Mouse (Mus musculus): ENCODE results near the gene Kpna6.
"Not testable (repeated sequence)": the region's sequence is repeated elsewhere in the genome, so short reads cannot be mapped to it uniquely, and the experiment has no call there.

Kpna6 gene

DNA sequence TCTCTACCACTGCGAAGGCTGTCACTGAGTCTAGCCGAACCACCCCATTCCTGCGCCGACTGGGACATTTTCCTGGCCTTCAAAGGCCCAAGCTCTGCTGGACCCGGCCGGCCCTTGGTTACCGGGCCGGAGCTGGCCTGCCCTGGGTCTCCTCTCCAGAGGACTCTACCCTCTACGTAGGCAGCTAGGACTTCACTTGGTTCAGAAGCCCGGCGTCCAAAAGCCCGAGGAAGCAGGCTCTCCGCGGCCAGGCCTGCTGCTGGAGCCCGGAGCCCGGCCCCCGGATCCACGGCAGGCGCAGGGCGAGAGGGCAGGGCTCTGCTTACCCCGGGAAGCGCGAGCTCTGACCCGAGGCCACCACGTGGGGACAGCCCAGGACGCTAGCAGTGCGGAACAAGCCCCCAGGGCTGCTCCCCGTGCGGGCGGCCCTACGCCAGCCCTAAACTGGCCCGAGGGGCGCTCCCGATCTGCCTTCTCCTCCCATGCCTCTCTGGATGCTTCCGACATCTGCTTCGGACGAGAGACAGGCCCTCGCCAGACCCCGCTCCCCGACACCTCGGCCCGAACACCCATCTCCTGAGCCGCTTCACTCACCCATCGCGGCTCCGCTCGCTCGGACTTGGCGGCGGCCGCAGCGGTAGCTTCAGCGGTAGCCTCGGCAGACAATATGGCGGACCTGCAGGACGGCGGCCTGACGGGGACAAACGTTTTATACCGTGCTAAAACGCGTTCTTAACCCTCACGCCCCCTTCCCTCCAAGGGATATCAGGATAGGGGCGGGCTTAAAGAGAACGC is at the start of gene Kpna6:
Kpna6 (minus strand) TSS at position 685 of the 795 bp plus-strand sequence.
- DNase-seq (ENCODE audit: extremely low read depth, low read depth, low spot score) = no peak

DNA sequence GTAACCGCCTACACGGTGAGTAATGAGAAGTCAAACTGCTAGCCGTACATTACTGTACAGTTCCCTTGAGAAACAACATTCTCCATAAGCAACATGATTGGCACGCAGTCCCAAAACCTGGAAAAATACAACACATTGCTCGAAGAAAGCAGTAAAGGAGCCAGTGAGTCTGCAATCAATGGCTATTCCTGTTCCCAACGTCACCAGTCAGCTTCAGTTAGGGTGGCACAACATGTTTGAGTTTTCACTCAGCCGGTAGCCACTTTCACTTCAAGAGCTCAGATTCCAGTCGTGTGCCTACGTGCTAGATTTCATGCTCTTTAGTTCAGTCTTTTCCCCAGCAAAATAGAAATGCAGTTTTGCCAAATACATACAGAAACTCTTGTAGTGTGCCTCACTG is 43.7 kb upstream of the Kpna6 start:
- no peak for DNase-seq (ENCODE audit: extremely low read depth, low read depth, low spot score)

- no peak for DNase-seq (ENCODE audit: extremely low read depth, low read depth, low spot score)
Observed at GRCm38 (mm10) chr4:129709486-129710129, 37.0 kb upstream of the Kpna6 start.

DNA sequence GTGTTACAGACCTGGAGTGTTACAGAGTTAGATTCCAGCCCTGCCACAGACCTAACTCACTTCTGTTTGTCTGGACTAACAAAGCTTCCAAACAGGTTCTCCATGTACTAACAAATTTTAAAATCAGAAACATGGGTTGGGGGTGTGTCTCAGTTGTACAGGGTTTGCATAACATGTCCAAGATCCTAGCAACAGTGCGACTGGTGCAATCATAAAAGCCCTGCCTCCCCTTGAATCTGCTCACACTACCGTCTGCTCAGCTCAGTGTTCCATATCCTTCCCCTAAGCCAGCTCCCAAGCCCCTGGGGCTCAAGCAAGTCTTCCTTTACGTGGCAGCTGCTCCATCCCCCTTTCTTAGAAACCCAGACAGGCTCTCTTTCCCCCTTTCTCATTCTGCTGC is 34.2 kb upstream of the Kpna6 start:
- DNase-seq (ENCODE audit: extremely low read depth, low read depth, low spot score) = no peak

DNA sequence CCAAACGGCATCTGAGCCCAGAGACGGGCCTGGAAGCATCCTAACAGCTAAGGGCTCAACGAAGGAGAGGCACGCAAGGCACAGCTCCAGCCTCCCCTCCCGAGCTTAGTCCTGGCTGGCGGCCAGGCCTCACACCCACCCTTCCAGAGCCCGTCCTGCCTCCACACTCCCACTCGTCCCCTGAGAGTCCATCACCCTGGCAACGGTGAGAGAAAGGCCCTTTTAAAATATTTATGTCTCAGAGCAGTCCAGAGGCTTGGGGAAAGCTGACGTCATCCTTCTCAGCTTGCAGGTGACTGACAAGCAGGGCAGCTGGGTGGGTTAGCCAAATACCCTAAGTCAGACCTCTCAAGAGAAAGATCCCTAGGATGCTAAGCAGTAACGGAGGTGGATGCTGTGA is 29.9 kb upstream of the Kpna6 start:
- no peak for DNase-seq (ENCODE audit: extremely low read depth, low read depth, low spot score)

GRCm38 (mm10) chr4:129701503-129702377 is 29.2 kb upstream of the Kpna6 start:
- DNase-seq (ENCODE audit: extremely low read depth, low read depth, low spot score) = peak; percentile 42

- not testable (repeated sequence) for DNase-seq (ENCODE audit: extremely low read depth, low read depth, low spot score)
Observed at GRCm38 (mm10) chr4:129700661-129701060, 28.1 kb upstream of the Kpna6 start.

- no peak for DNase-seq (ENCODE audit: extremely low read depth, low read depth, low spot score)
Observed at GRCm38 (mm10) chr4:129700216-129700615, 27.6 kb upstream of the Kpna6 start.

GRCm38 (mm10) chr4:129697191-129697590 is 24.6 kb upstream of the Kpna6 start:
- DNase-seq (ENCODE audit: extremely low read depth, low read depth, low spot score) = no peak

DNA sequence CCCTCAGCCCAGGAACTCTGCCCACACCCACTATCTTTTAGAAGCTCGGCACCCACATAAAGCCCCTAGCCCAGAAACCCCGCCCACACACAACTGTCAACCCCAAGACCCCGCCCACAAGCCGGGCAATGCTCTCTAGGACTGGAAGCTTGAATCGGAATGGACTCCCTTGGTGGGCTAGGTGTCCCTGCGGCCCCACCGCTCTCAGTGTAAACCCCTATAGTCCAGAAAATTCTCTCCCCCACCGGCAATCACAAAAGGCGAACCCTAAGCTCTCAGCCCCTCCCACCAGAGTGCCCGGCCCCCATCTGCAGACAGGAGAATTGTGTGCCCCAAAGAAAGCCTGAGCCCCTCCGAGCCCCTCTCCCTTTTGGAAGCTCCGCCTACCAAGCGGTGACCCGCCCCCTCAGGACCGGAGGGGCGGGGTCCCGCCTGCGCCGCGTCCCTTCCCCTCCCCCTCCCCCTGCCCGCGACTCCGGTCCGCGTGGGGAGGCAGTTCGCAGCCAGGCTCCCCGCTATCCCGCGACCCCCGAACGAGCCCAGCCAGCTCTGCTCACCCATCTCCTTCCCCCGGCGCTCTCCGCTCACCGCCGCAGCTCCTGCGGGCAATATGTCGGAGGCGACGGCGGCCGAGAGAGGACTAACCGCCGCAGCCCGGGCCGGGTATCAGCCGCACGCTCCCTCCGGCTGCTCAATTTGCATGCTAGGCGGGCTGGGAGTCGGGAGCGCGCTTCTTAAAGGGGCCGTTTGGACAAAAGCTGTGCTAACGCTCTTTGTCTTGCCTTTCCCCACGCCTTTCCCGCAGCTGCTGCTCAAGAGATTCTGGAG is 23.8 kb upstream of the Kpna6 start, which contains the start of gene Tmem39b:
Tmem39b (minus strand) TSS at position 681 of the 828 bp plus-strand sequence.
- DNase-seq (ENCODE audit: extremely low read depth, low read depth, low spot score) = no peak

DNA sequence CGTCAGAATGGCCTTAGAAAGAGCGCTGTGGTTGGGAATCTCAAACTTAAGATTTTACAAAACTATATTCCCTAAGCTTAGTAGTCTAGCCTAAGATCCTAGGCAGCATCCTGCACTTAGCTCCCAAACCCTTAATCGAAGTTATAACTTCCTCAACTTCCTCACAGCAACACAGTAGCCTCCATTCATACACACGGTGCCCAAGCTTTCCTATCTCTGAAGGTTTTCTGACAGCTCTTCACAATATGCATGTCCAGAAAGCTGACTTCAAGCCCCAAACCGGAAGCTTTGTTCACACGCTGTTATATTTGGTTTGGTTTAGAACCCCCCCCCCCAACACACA is 23.2 kb upstream of the Kpna6 start:
- no peak for DNase-seq (ENCODE audit: extremely low read depth, low read depth, low spot score)

DNA sequence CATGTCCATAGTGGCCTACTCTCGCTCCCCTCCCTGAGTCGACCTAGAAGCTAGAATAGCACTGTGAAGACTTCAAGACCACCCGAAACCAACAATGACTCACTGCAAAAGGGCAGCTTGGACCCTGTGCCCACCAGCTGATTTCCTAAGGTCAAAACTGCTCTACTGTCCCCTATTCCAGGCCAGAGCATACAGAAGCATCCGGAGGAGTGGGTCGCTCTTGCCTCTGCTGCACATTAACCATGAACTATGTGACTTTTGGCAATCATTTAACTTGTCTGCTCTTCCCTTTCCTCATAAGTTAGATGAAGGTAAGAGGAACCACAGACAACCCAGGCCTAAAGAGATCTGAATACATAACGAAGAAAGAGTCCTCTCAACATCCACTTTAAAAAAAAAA is 12.0 kb upstream of the Kpna6 start:
- no peak for DNase-seq (ENCODE audit: extremely low read depth, low read depth, low spot score)

- no peak for DNase-seq (ENCODE audit: extremely low read depth, low read depth, low spot score)
Observed at GRCm38 (mm10) chr4:129683901-129684493, 11.4 kb upstream of the Kpna6 start.

- DNase-seq (ENCODE audit: extremely low read depth, low read depth, low spot score) = no peak
Observed at GRCm38 (mm10) chr4:129681837-129682236, 9.3 kb upstream of the Kpna6 start.

DNA sequence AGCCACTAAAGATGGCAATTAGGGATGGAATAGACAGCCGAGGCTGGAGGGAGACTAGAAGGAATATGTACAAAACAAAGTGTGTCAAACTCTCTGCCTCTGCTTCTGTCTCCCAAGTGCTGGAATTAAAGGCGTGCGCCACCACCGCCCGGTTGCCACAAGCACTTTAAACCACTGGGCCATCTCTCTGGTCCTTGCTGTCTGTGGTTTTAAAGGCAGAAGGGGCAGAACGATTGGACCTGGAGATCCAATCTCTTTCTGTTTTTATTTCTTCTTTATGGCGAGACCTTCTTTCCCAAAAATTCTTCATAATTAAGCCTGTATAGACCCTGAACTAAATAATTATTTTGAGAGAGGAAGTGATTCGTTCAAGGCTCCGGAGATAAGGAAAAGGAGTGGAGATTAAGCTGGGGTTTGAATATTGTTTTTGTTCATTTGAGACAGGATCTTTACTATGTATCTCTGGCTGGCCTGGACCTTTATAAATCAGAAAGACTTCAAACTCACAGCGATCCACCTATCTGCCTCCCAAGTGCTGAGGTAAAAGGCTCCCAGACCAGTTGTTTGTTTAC is 397 bp upstream of the Kpna6 start:
- no peak for DNase-seq (ENCODE audit: extremely low read depth, low read depth, low spot score)

- DNase-seq (ENCODE audit: extremely low read depth, low read depth, low spot score) = no peak
Observed at GRCm38 (mm10) chr4:129671491-129672082, 980 bp downstream of the Kpna6 start.

- no peak for DNase-seq (ENCODE audit: extremely low read depth, low read depth, low spot score)
Observed at GRCm38 (mm10) chr4:129662255-129662813, 10.2 kb downstream of the Kpna6 start.

GRCm38 (mm10) chr4:129661584-129661983 is 11.0 kb downstream of the Kpna6 start:
- no peak for DNase-seq (ENCODE audit: extremely low read depth, low read depth, low spot score)

DNA sequence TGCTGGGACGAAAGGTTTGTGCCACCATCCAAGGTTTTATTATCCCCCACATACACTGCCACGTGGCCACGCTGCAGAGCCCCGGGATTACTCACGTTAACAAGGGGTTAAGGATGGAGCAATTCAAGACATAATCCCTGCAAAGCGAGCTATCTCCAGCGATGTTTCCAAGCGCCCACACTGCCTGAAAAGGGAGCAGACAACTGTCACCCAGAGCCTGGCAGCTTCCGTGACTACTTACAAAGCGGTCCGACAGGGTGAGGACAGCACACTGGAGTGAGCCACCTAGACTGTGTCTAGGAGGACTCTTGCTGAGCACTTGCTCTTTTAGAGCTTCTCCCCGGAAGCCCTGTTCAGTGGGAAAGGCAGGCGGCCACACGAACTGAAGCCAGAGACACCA is 17.8 kb downstream of the Kpna6 start:
- DNase-seq (ENCODE audit: extremely low read depth, low read depth, low spot score) = no peak

All from fat pad, adult 2 months (tissue).